ENCODE assay signal across 11 mouse cellular contexts in the genomic region with DNA sequence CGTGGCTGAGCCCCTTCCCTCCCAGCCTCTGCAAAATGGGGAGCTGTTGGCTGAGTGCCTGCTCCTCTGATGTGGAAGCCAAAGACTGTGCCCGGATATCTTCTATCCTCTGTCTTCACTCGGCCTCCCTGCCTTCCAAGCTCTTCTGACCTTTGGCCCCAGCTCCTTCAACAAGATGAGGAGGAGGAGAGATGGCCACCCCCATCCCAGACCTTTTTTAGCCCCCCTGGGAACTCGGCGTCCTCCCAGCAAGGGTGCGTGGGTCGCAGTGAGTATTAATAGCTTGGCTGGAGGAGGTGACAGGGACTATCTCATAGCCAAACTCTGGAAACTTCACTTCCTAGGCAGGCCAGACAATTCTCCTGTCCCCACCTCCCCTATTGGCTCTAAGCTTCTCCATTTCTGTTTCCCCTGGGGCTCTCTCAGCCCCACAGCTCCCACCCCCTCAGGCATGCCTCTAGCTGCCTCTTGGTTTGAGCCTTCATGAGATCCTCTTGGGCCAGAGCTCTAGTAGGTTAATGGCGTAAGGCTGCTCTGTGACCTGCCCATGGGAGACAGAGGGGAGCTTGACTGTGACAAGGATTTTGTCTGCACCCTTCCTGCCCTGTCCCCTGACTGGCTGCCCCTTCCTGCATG. TPM values are rescaled to one million over a fixed set of nuclear protein-coding genes. Genes with fewer than 3 reads are reported as not detected.
DNase-seq lines count a peak whose midpoint lies in the region; ATAC-seq and TF ChIP-seq lines count a peak whose summit lies in the region.
"Had no signal": no experiment of that assay in that cellular context is flagged by ENCODE, and none has a peak within 500 bp of the region (broad histone marks: within the 10 kb centered on the region; RNA-seq: fewer than 3 reads in every experiment).

No protein-coding gene starts in this region.

- peaks cover 7% of the 10 kb centered on the region; the same call in 1 of the 2 replicates for H3K4me1 ChIP-seq in midbrain, embryonic 13.5 days (replicated peaks)

- H3K4me3 ChIP-seq in left cerebral cortex, adult 2 months = no peak overlapping the region
- no peak overlapping the region for H3K4me3 ChIP-seq in midbrain, embryonic 13.5 days (replicated peaks)
- H3K4me3 ChIP-seq: megakaryocyte, embryonic 14.5 days had no signal

- 67% methylated on average over 8 of the region's 8 CpGs for WGBS in midbrain, embryonic 13.5 days

- intact Hi-C loops in left cerebral cortex, adult 2 months (cut with DNase I) = no loop called here
- intact Hi-C loops in left cerebral cortex, postnatal 14 days (cut with DNase I) = no loop called here
- intact Hi-C loops in heart, postnatal 25 days (cut with DNase I) = loop anchor here (2.0 kb wide), 1 partner anchor 38 kb away; a partner anchor contains a TSS

- no peak for TF ChIP-seq CTCF in left cerebral cortex, adult 2 months (IDR thresholded peaks at IDR 0.05)

- peak overlapping the region; percentile 63 for H3K27ac ChIP-seq in left cerebral cortex, adult 2 months
- H3K27ac ChIP-seq in midbrain, embryonic 13.5 days = no peak overlapping the region

- ATAC-seq in midbrain, embryonic 13.5 days = no peak
- ATAC-seq: Patski had no signal

- H3K36me3 ChIP-seq in midbrain, embryonic 13.5 days = no peaks in the 10 kb centered on the region

- H3K4me2 ChIP-seq in midbrain, embryonic 13.5 days (replicated peaks) = no peak overlapping the region

- H3K9ac ChIP-seq in midbrain, embryonic 13.5 days (replicated peaks) = no peak overlapping the region

- H3K9me3 ChIP-seq in midbrain, embryonic 13.5 days = no peaks in the 10 kb centered on the region

- DNase-seq in left cerebral cortex, adult 2 months (ENCODE audit: extremely low spot score in 1 of 2, low spot score in 2 of 2) = peak in 1 of 2 experiments; percentile 55
- DNase-seq in left cerebral cortex, postnatal 14 days (ENCODE audit: low spot score in 2 of 2) = no peak
- peak; percentile 98 for DNase-seq in heart, adult 11 months
- DNase-seq in heart, postnatal 25 days (ENCODE audit: low spot score) = peak; percentile 60
- DNase-seq in lung, postnatal 36 days = peak; percentile 69
- DNase-seq in thymus, postnatal 0 days (ENCODE audit: low spot score) = no peak
- DNase-seq in cerebellum, adult 18-20 months = no peak
- DNase-seq: cerebellum, adult 11 months had no signal

- no peaks in the 10 kb centered on the region for H3K27me3 ChIP-seq in midbrain, embryonic 13.5 days
- H3K27me3 ChIP-seq: Patski had no signal

RNA-seq across cellular contexts. Expression of a gene that starts 22.7 kb away (rescaled TPM):
- total RNA-seq in left cerebral cortex, adult 2 months (2021) = 100 to 1,000 TPM; 273 to 308 TPM
- total RNA-seq in left cerebral cortex, postnatal 14 days (2021) = 100 to 1,000 TPM; 336 to 343 TPM
- 100 to 1,000 TPM; 296 to 309 TPM for total RNA-seq in heart, postnatal 25 days (2021)
- polyA plus RNA-seq in thymus, postnatal 0 days (2015; fragmentation: Nextera tagmentation; extraction: Ambion mirVana) = 1,071 and 1,139 TPM in 2 replicates
- 676 and 681 TPM in 2 replicates for polyA plus RNA-seq in midbrain, embryonic 13.5 days (2015; fragmentation: Nextera tagmentation; extraction: Ambion mirVana)

RNA-seq across cellular contexts. Expression of a gene that starts 31.6 kb away (rescaled TPM):
- 10 to 100 TPM; 16.0 to 18.7 TPM for total RNA-seq in left cerebral cortex, adult 2 months (2021)
- total RNA-seq in left cerebral cortex, postnatal 14 days (2021) = 10 to 100 TPM in 1 of 2 experiments, 1 to 10 TPM in 1; 7.9 to 11.1 TPM
- total RNA-seq in heart, postnatal 25 days (2021) = 10 to 100 TPM; 22.4 to 28.6 TPM
- polyA plus RNA-seq in thymus, postnatal 0 days (2015; fragmentation: Nextera tagmentation; extraction: Ambion mirVana) = 17.4 and 18.3 TPM in 2 replicates
- polyA plus RNA-seq in midbrain, embryonic 13.5 days (2015; fragmentation: Nextera tagmentation; extraction: Ambion mirVana) = 23.6 and 24.4 TPM in 2 replicates

RNA-seq across cellular contexts. Expression of a gene that starts 38.1 kb away (rescaled TPM):
- 100 to 1,000 TPM; 105 to 115 TPM for total RNA-seq in left cerebral cortex, adult 2 months (2021)
- total RNA-seq in left cerebral cortex, postnatal 14 days (2021) = 100 to 1,000 TPM in 1 of 2 experiments, 10 to 100 TPM in 1; 95.1 to 102 TPM
- total RNA-seq in heart, postnatal 25 days (2021) = 10 to 100 TPM; 43.6 to 67.0 TPM
- polyA plus RNA-seq in thymus, postnatal 0 days (2015; fragmentation: Nextera tagmentation; extraction: Ambion mirVana) = 9.1 and 11.3 TPM in 2 replicates
- polyA plus RNA-seq in midbrain, embryonic 13.5 days (2015; fragmentation: Nextera tagmentation; extraction: Ambion mirVana) = 9.0 and 9.4 TPM in 2 replicates

RNA-seq across cellular contexts. Expression of a gene that starts 40.7 kb away (rescaled TPM):
- total RNA-seq in left cerebral cortex, adult 2 months (2021) = 10 to 100 TPM; 12.2 to 14.1 TPM
- 1 to 10 TPM; 7.7 to 8.1 TPM for total RNA-seq in left cerebral cortex, postnatal 14 days (2021)
- 1 to 10 TPM; 6.3 to 6.7 TPM for total RNA-seq in heart, postnatal 25 days (2021)
- polyA plus RNA-seq in thymus, postnatal 0 days (2015; fragmentation: Nextera tagmentation; extraction: Ambion mirVana) = 9.4 and 13.0 TPM in 2 replicates
- polyA plus RNA-seq in midbrain, embryonic 13.5 days (2015; fragmentation: Nextera tagmentation; extraction: Ambion mirVana) = 5.8 and 6.0 TPM in 2 replicates

RNA-seq across cellular contexts. Expression of a gene that starts 40.9 kb away (rescaled TPM):
- 10 to 100 TPM; 38.4 to 38.6 TPM for total RNA-seq in left cerebral cortex, adult 2 months (2021)
- 10 to 100 TPM; 48.7 to 54.1 TPM for total RNA-seq in left cerebral cortex, postnatal 14 days (2021)
- total RNA-seq in heart, postnatal 25 days (2021) = 10 to 100 TPM; 20.2 to 21.3 TPM
- 15.7 and 19.6 TPM in 2 replicates for polyA plus RNA-seq in thymus, postnatal 0 days (2015; fragmentation: Nextera tagmentation; extraction: Ambion mirVana)
- 40.2 and 43.0 TPM in 2 replicates for polyA plus RNA-seq in midbrain, embryonic 13.5 days (2015; fragmentation: Nextera tagmentation; extraction: Ambion mirVana)

Comparison
In these comparisons a context has a peak if more than half of its experiments do, and no peak if none do; other contexts are left out.
1. DNase-seq: peak in heart, adult 11 months (single experiment), heart, postnatal 25 days (single experiment) and lung, postnatal 36 days (single experiment); none in left cerebral cortex, postnatal 14 days (0 of 2), thymus, postnatal 0 days (single experiment) and cerebellum, adult 18-20 months (0 of 2).